19 mouse cellular contexts compared by ENCODE assay signal in the genomic region with DNA sequence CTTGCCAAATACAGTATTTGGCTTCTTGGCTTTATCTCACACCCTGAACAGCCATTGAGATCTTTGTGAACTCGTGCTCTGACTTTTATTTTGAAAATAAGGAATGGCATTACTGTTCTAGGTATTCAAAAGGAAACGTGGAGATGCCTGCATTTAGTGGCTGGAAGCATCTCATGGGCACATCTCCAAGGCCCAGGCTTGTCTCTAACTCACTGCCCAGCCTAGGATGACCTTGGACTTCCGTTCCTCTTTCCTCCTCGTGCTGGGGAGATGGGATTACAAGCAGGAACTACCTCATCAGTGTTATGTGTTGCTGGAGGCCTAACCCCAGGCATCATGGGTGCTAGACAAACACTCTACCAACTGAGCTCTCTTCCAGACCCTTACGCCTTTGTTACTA. TPM values are rescaled to one million over a fixed set of nuclear protein-coding genes. Genes with fewer than 3 reads are reported as not detected.
DNase-seq lines count a peak whose midpoint lies in the region; ATAC-seq lines count a peak whose summit lies in the region.
"Had no signal": no experiment of that assay in that cellular context is flagged by ENCODE, and none has a peak within 500 bp of the region (broad histone marks: within the 10 kb centered on the region; RNA-seq: fewer than 3 reads in every experiment).

No protein-coding gene starts in this region.

- H3K9me3 ChIP-seq in heart, embryonic 10.5 days: no peaks in the 10 kb centered on the region
- H3K9me3 ChIP-seq in kidney, embryonic 15.5 days (replicated peaks): no peaks in the 10 kb centered on the region
- H3K9me3 ChIP-seq: embryonic facial prominence, embryonic 10.5 days; forebrain, embryonic 13.5 days; hindbrain, embryonic 13.5 days had no signal

- H3K4me3 ChIP-seq in heart, embryonic 10.5 days: no peak overlapping the region
- H3K4me3 ChIP-seq in kidney, embryonic 15.5 days (replicated peaks): no peak overlapping the region
- H3K4me3 ChIP-seq: embryonic facial prominence, embryonic 10.5 days; forebrain, embryonic 13.5 days; hindbrain, embryonic 13.5 days had no signal

- no peak overlapping the region for H3K4me2 ChIP-seq in kidney, embryonic 15.5 days
- H3K4me2 ChIP-seq: forebrain, embryonic 13.5 days; hindbrain, embryonic 13.5 days had no signal

- WGBS in heart, embryonic 10.5 days: 56% methylated on average over 5 of the region's 5 CpGs
- 71% methylated on average over 5 of the region's 5 CpGs for WGBS in kidney, embryonic 15.5 days

- peaks cover 3% of the 10 kb centered on the region; the same call in 1 of the 2 replicates for H3K27me3 ChIP-seq in heart, embryonic 10.5 days (ENCODE audit: insufficient read depth, poor library complexity, severe bottlenecking)
- H3K27me3 ChIP-seq in kidney, embryonic 15.5 days: no peaks in the 10 kb centered on the region
- H3K27me3 ChIP-seq: forebrain, embryonic 13.5 days; Patski had no signal

- DNase-seq in adrenal gland, postnatal 36 days: peak; percentile 37 to 53
- DNase-seq in adrenal gland, postnatal 10 days: no peak
- no peak for DNase-seq in heart, embryonic 10.5 days (ENCODE audit: low spot score)
- DNase-seq in heart, postnatal 14 days: no peak
- DNase-seq in kidney, postnatal 14 days: peak; percentile 54
- DNase-seq: adrenal gland, adult 8-10 months; cerebellum, adult 2 months; cerebellum, postnatal 10 days; forebrain, postnatal 0 days; gastrocnemius, postnatal 25 days; heart, postnatal 10 days had no signal

- H3K4me1 ChIP-seq in heart, embryonic 10.5 days: peaks cover 45% of the 10 kb centered on the region
- H3K4me1 ChIP-seq in kidney, embryonic 15.5 days: peaks cover 23% of the 10 kb centered on the region

- H3K27ac ChIP-seq in heart, embryonic 10.5 days: 0 out of 2 replicates have a peak overlapping the region, but pooled peaks have one; percentile 38
- H3K27ac ChIP-seq in kidney, embryonic 15.5 days: no peak overlapping the region
- H3K27ac ChIP-seq: forebrain, embryonic 13.5 days; hindbrain, embryonic 13.5 days; hindbrain, postnatal 0 days had no signal

- H3K9ac ChIP-seq in kidney, embryonic 15.5 days: no peak overlapping the region
- H3K9ac ChIP-seq: forebrain, embryonic 13.5 days; forebrain, postnatal 0 days; hindbrain, embryonic 13.5 days had no signal

- ATAC-seq in kidney, embryonic 15.5 days (replicated peaks; ENCODE audit: low FRiP score): no peak
- ATAC-seq: activated CD4-positive, CD25-positive, alpha-beta regulatory T cell, adult 4 months; forebrain, embryonic 13.5 days; forebrain, postnatal 0 days; hindbrain, postnatal 0 days; Patski had no signal

- H3K36me3 ChIP-seq in heart, embryonic 10.5 days: peaks cover 26% of the 10 kb centered on the region
- H3K36me3 ChIP-seq in kidney, embryonic 15.5 days: peaks cover 23% of the 10 kb centered on the region
- H3K36me3 ChIP-seq: hindbrain, embryonic 13.5 days had no signal

- intact Hi-C loops in heart, postnatal 14 days (cut with DNase I): no loop called here

RNA-seq across cellular contexts. Expression of gene Atoh8, which starts 32.1 kb away (rescaled TPM):
- total RNA-seq in adrenal gland, postnatal 36 days (2021): 1 to 10 TPM; 3.1 to 3.2 TPM
- total RNA-seq in adrenal gland, postnatal 10 days (2021): 1 to 10 TPM; 7.0 to 7.9 TPM
- polyA plus RNA-seq in heart, embryonic 10.5 days (2016; fragmentation: Nextera tagmentation; extraction: Ambion mirVana): 10.9 and 15.7 TPM in 2 replicates
- total RNA-seq in heart, postnatal 14 days (2021): 10 to 100 TPM; 10.1 to 11.3 TPM
- 18.5 and 18.9 TPM in 2 replicates for polyA plus RNA-seq in kidney, embryonic 15.5 days (2015; fragmentation: Nextera tagmentation; extraction: Ambion mirVana)
- total RNA-seq: hematopoietic stem cell, adult 5-6 weeks had no signal
- polyA plus RNA-seq: activated CD4-positive, CD25-positive, alpha-beta regulatory T cell, adult 4 months had no signal

Comparison
In these comparisons a context has a peak if more than half of its experiments do, and no peak if none do; other contexts are left out.
1. DNase-seq: peak in adrenal gland, postnatal 36 days (2 of 2) and kidney, postnatal 14 days (single experiment); none in adrenal gland, postnatal 10 days (single experiment), heart, embryonic 10.5 days (single experiment) and heart, postnatal 14 days (0 of 2).